Mouse (Mus musculus): ENCODE data around the gene Rasl11a. TPM values are rescaled to one million over a fixed set of nuclear protein-coding genes. Genes with fewer than 3 reads are reported as not detected.
"Not testable (repeated sequence)": the region's sequence is repeated elsewhere in the genome, so short reads cannot be mapped to it uniquely, and the experiment has no call there.

Gene Rasl11a
- polyA plus RNA-seq, 1 experiment = 1.5 TPM

GRCm38 (mm10) chr5:146893478-146894182, 48.8 kb downstream of the Rasl11a start:
- Histone ChIP-seq H3K4me3 (ENCODE audit: insufficient read depth, low read depth, low read length) (no peak overlapping the region), H3K4me1 (ENCODE audit: control insufficient read depth, insufficient read depth, insufficient read length, low read length) (no peaks in the 10 kb centered on the region), H3K27ac (replicated peaks; ENCODE audit: low read depth, low read length) (no peak overlapping the region)

- H3K27ac ChIP-seq (replicated peaks; ENCODE audit: low read depth, low read length); H3K4me1 ChIP-seq (ENCODE audit: control insufficient read depth, insufficient read depth, insufficient read length, low read length): not testable (repeated sequence)
Observed at GRCm38 (mm10) chr5:146895667-146896066, 50.8 kb downstream of the Rasl11a start.

GRCm38 (mm10) chr5:146896973-146897372, 52.1 kb downstream of the Rasl11a start:
- no peak overlapping the region for H3K4me3 ChIP-seq (ENCODE audit: insufficient read depth, low read depth, low read length)
- no peak overlapping the region for H3K27ac ChIP-seq (replicated peaks; ENCODE audit: low read depth, low read length)
- H3K4me1 ChIP-seq (ENCODE audit: control insufficient read depth, insufficient read depth, insufficient read length, low read length) = no peaks in the 10 kb centered on the region

More at GRCm38 (mm10) chr5:146895667-146896066, 50.8 kb downstream of the Rasl11a start:
- H3K4me3 ChIP-seq (ENCODE audit: insufficient read depth, low read depth, low read length) = not testable (repeated sequence)

Other genes starting within 250 kb of the Rasl11a start
- 11.1 and 24.9 TPM in 2 replicates for gene Usp12, start 50.1 kb upstream of the Rasl11a start, polyA plus RNA-seq (2012; ENCODE audit: insufficient read depth, insufficient read length, missing spikeins)
- gene Rpl21, start 12.2 kb upstream of the Rasl11a start, polyA plus RNA-seq (2012; ENCODE audit: insufficient read depth, insufficient read length, missing spikeins) = 55.2 and 82.1 TPM in 2 replicates
- 36.4 and 46.3 TPM in 2 replicates for gene Gtf3a, start 103.6 kb downstream of the Rasl11a start, polyA plus RNA-seq (2012; ENCODE audit: insufficient read depth, insufficient read length, missing spikeins)
- gene Mtif3, start 118.7 kb downstream of the Rasl11a start, polyA plus RNA-seq (2012; ENCODE audit: insufficient read depth, insufficient read length, missing spikeins) = 29.5 and 36.3 TPM in 2 replicates
- 6.6 and 7.0 TPM in 2 replicates for gene Lnx2, start 231.5 kb downstream of the Rasl11a start, polyA plus RNA-seq (2012; ENCODE audit: insufficient read depth, insufficient read length, missing spikeins)
- 203 and 223 TPM in 2 replicates for gene Polr1d, start 232.0 kb downstream of the Rasl11a start, polyA plus RNA-seq (2012; ENCODE audit: insufficient read depth, insufficient read length, missing spikeins)

All from brown adipose tissue, adult 24 weeks (tissue).